Mouse (Mus musculus) hindbrain, postnatal 0 days (tissue): ENCODE data around the gene Snrpd3. TPM values are rescaled to one million over a fixed set of nuclear protein-coding genes. Genes with fewer than 3 reads are reported as not detected.

Experiments
- ATAC-seq: fragments of 200-750 bp; cut with Nextera tagmentation; 2 replicates; pipeline ENCODE4 v1.8.0; 2017; ENCODE audit warnings: mild to moderate bottlenecking, moderate TSS enrichment, moderate library complexity
- DNase-seq: peaks from one replicate; pipeline ENCODE4 v3.0.0-alpha.2; 2015; ENCODE audit warnings: low spot score
- H3K27ac ChIP-seq: fragments of 300-500 bp; sonication (generic); 2 replicates; pipeline ENCODE4 v1.5.1; 2014; ENCODE audit warnings: mild to moderate bottlenecking
- H3K27me3 ChIP-seq: fragments of 300-500 bp; sonication (generic); 2 replicates; pipeline ENCODE4 v1.6.1; 2014; ENCODE audit warnings: low read length, mixed read lengths; ENCODE audit not compliant: insufficient read depth
- H3K36me3 ChIP-seq: fragments of 300-500 bp; sonication (generic); 2 replicates; pipeline ENCODE4 v1.6.1; 2014; ENCODE audit warnings: low read length, mixed read lengths; ENCODE audit not compliant: insufficient read depth
- H3K4me1 ChIP-seq: fragments of 300-500 bp; sonication (generic); 2 replicates; pipeline ENCODE4 v1.6.1; 2014; ENCODE audit warnings: antibody characterized with exemption, low read length, mixed read lengths; ENCODE audit not compliant: insufficient read depth
- H3K4me2 ChIP-seq: fragments of 300-500 bp; sonication (generic); 2 replicates; pipeline ENCODE4 v1.6.1; 2014; ENCODE audit warnings: low read depth, mild to moderate bottlenecking, low read length, moderate library complexity, mixed read lengths
- H3K4me3 ChIP-seq: fragments of 300-500 bp; sonication (generic); 2 replicates; pipeline ENCODE4 v1.5.1; 2014; ENCODE audit warnings: low read length
- H3K9ac ChIP-seq: fragments of 300-500 bp; sonication (generic); replicated peaks from 2 replicates; pipeline ENCODE4 v1.6.1; 2014; ENCODE audit warnings: mild to moderate bottlenecking, low read length, moderate library complexity, mixed read lengths
- H3K9me3 ChIP-seq: fragments of 300-500 bp; sonication (generic); 2 replicates; pipeline ENCODE4 v1.6.1; 2016; ENCODE audit warnings: low read length, mixed read lengths
- CTCF ChIP-seq: IDR thresholded peaks from 2 replicates; pipeline ENCODE4 v1.5.1; 2016; ENCODE audit warnings: antibody characterized with exemption, control low read depth, low read depth
- WGBS: fragments of 180-500 bp; shearing (Covaris S2); extraction: QIAGEN DNeasy Blood & Tissue Kit; methylation state at CpG from one replicate; pipeline ENCODE4 v1.1.7; 2014; 5-methylcytosine and 5-hydroxymethylcytosine counted together
- polyA plus RNA-seq: library from polyadenylated mRNA; unstranded; fragments of >200 nt; fragmentation: Nextera tagmentation; extraction: Ambion mirVana; gene quantifications from 2 replicates; pipeline ENCODE4 v1.2.1, GENCODE M21; 2015
- total RNA-seq: library from RNA; depleted of rRNA; stranded (reverse); fragments of >200 nt; gene quantifications from 2 replicates; pipeline ENCODE4 v1.2.3, GENCODE M21; 2014; rRNA removed

The Snrpd3 gene
- total and polyA plus RNA-seq, 2 experiments from 2014 or later = 16.4 to 133 TPM

DNA sequence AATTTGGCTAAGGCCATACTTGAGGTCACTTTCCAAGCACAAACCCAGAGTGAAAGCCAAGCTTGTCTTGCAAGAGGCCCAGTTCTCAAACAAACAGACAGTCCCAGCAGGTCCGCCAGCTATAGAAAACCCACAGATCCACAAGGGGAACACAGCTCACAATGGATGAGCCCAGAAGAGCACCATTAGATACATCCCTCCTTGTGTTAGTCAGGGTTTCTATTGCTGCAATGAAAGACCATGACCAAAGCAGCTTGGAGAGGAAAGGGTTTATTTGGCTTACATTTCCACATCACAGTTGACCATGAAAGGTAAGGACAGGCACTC, 69.2 kb downstream of the Snrpd3 start:
- no peaks in the 10 kb centered on the region for H3K9me3 ChIP-seq
- ATAC-seq (no peak), DNase-seq (no peak)
- H3K36me3 ChIP-seq = no peaks in the 10 kb centered on the region
- no peak overlapping the region for H3K27ac ChIP-seq
- no peaks in the 10 kb centered on the region for H3K27me3 ChIP-seq
- H3K4me1 ChIP-seq = peaks cover 9% of the 10 kb centered on the region; the same call in 1 of the 2 replicates
- H3K9ac ChIP-seq = no peak overlapping the region
- no peak overlapping the region for H3K4me2 ChIP-seq
- 58% methylated on average over 1 of the region's 1 CpGs for WGBS
- H3K4me3 ChIP-seq = no peak overlapping the region
- TF ChIP-seq CTCF = no peak

Other genes starting within 250 kb of the Snrpd3 start
- 4.7 and 8.5 TPM in 2 replicates for gene Adora2a, start 200.7 kb upstream of the Snrpd3 start, total RNA-seq
- 1.7 TPM in 2 replicates for gene Adora2a, start 200.7 kb upstream of the Snrpd3 start, polyA plus RNA-seq
- gene Upb1, start 116.4 kb upstream of the Snrpd3 start, total RNA-seq = 0.26 and 0.50 TPM in 2 replicates
- gene Upb1, start 116.4 kb upstream of the Snrpd3 start, polyA plus RNA-seq = 0.71 and 1.4 TPM in 2 replicates
- 42.3 and 44.3 TPM in 2 replicates for gene Gucd1, start 421 bp downstream of the Snrpd3 start, total RNA-seq
- gene Gucd1, start 421 bp downstream of the Snrpd3 start, polyA plus RNA-seq = 12.6 and 15.6 TPM in 2 replicates
- 30.3 and 31.4 TPM in 2 replicates for gene Lrrc75b, start 42.8 kb downstream of the Snrpd3 start, total RNA-seq
- gene Lrrc75b, start 42.8 kb downstream of the Snrpd3 start, polyA plus RNA-seq = 26.0 and 26.4 TPM in 2 replicates
- gene Ggt1, start 44.1 kb downstream of the Snrpd3 start, total RNA-seq = 3.2 and 7.6 TPM in 2 replicates
- gene Ggt1, start 44.1 kb downstream of the Snrpd3 start, polyA plus RNA-seq = 1.0 and 1.2 TPM in 2 replicates
- gene Ggt5, start 71.8 kb downstream of the Snrpd3 start, total RNA-seq = 2.8 and 3.4 TPM in 2 replicates
- 2.3 TPM in 2 replicates for gene Ggt5, start 71.8 kb downstream of the Snrpd3 start, polyA plus RNA-seq
- 14.4 and 14.9 TPM in 2 replicates for gene Susd2, start 126.5 kb downstream of the Snrpd3 start, total RNA-seq
- gene Susd2, start 126.5 kb downstream of the Snrpd3 start, polyA plus RNA-seq = 11.2 and 11.4 TPM in 2 replicates
- gene Cabin1, start 246.8 kb downstream of the Snrpd3 start, total RNA-seq = 92.9 and 96.4 TPM in 2 replicates
- 30.1 and 33.6 TPM in 2 replicates for gene Cabin1, start 246.8 kb downstream of the Snrpd3 start, polyA plus RNA-seq